Mouse (Mus musculus) liver, adult 2 months (tissue): ENCODE data around the gene Iqck. TPM values are rescaled to one million over a fixed set of nuclear protein-coding genes. Genes with fewer than 3 reads are reported as not detected.

Source experiments
- DNase-seq: peaks from one replicate; pipeline ENCODE4 v3.0.0-alpha.2; 2011; ENCODE audit warnings: low read depth, low spot score; ENCODE audit errors: extremely low read depth
- H3K27ac ChIP-seq: fragments of 200-500 bp; replicated peaks from 2 replicates; pipeline ENCODE4 v1.5.1; 2012; ENCODE audit warnings: low read depth, mild to moderate bottlenecking, control low read depth, inconsistent platforms, low read length; ENCODE audit not compliant: insufficient read depth
- H3K27me3 ChIP-seq: fragments of 200-500 bp; 2 replicates; pipeline ENCODE4 v1.6.1; 2012; ENCODE audit warnings: mild to moderate bottlenecking, moderate library complexity, low read length, inconsistent platforms; ENCODE audit not compliant: control insufficient read depth, insufficient read depth
- H3K36me3 ChIP-seq: fragments of 200-500 bp; 2 replicates; pipeline ENCODE4 v1.6.1; 2012; ENCODE audit warnings: low read length, inconsistent platforms; ENCODE audit not compliant: control insufficient read depth, insufficient read depth
- H3K4me1 ChIP-seq: fragments of 200-500 bp; 2 replicates; pipeline ENCODE4 v1.6.1; 2011; ENCODE audit warnings: low read length; ENCODE audit not compliant: control insufficient read depth, insufficient read depth
- H3K4me3 ChIP-seq: fragments of 200-500 bp; 2 replicates; pipeline ENCODE4 v1.5.1; 2011; ENCODE audit warnings: low read depth, mild to moderate bottlenecking, control low read depth, low read length, moderate library complexity; ENCODE audit not compliant: insufficient read depth
- H3K79me2 ChIP-seq: fragments of 200-500 bp; 2 replicates; pipeline ENCODE4 v1.6.1; 2012; ENCODE audit warnings: inconsistent platforms, mild to moderate bottlenecking, low read length, moderate library complexity; ENCODE audit not compliant: control insufficient read depth, insufficient read depth
- H3K9ac ChIP-seq: fragments of 200-500 bp; 2 replicates; pipeline ENCODE4 v1.6.1; 2012; ENCODE audit warnings: low read depth, mild to moderate bottlenecking, control low read depth, inconsistent platforms, low read length
- CTCF ChIP-seq: fragments of 200-500 bp; IDR thresholded peaks from 2 replicates; pipeline ENCODE4 v1.5.1; 2011; ENCODE audit warnings: low read depth, low read length, control low read depth
- POLR2A ChIP-seq: fragments of 200-500 bp; IDR thresholded peaks from 2 replicates; pipeline ENCODE4 v1.6.1; 2011; ENCODE audit warnings: low read length, control low read depth; ENCODE audit not compliant: insufficient read depth; ENCODE audit errors: extremely low read depth
- WGBS: fragments of 180-500 bp; shearing (Covaris S2); methylation state at CpG from one replicate; pipeline ENCODE4 v1.1.7; 2018; 5-methylcytosine and 5-hydroxymethylcytosine counted together
- polyA plus RNA-seq: library from polyadenylated mRNA; depleted of rRNA; stranded (reverse); fragments of >200 nt; gene quantifications from 2 replicates; pipeline ENCODE4 v1.2.3, GENCODE M21; 2012
- total RNA-seq: library from RNA; depleted of rRNA; stranded (reverse); fragments of >200 nt; gene quantifications from 2 replicates; pipeline ENCODE4 v1.2.3, GENCODE M21; 2014

The Iqck gene
- total and polyA plus RNA-seq, 2 experiments: 0.07 to 0.09 TPM

GRCm38 (mm10) chr7:118846329-118846728 lies 9.2 kb upstream of the Iqck start:
- DNase-seq: peak; percentile 29
- no peaks in the 10 kb centered on the region for H3K4me1 ChIP-seq
- no peak overlapping the region for H3K4me3 ChIP-seq
- no peaks in the 10 kb centered on the region for H3K79me2 ChIP-seq
- no peak overlapping the region for H3K9ac ChIP-seq
- peaks cover 42% of the 10 kb centered on the region for H3K36me3 ChIP-seq
- H3K27ac ChIP-seq: no peak overlapping the region
- no peak for TF ChIP-seq CTCF
- TF ChIP-seq POLR2A: no peak
- no peaks in the 10 kb centered on the region for H3K27me3 ChIP-seq
- 71% methylated on average over 4 of the region's 4 CpGs for WGBS

GRCm38 (mm10) chr7:118848796-118849195 lies 6.8 kb upstream of the Iqck start:
- no peak for TF ChIP-seq POLR2A
- TF ChIP-seq CTCF: no peak
- Histone ChIP-seq H3K27me3 (no peaks in the 10 kb centered on the region), H3K4me3 (no peak overlapping the region), H3K36me3 (peaks cover 34% of the 10 kb centered on the region), H3K4me1 (peaks cover 2% of the 10 kb centered on the region; the same call in 1 of the 2 replicates), H3K9ac (no peak overlapping the region), H3K27ac (no peak overlapping the region), H3K79me2 (no peaks in the 10 kb centered on the region)
- WGBS: 65% methylated on average over 10 of the region's 10 CpGs
- DNase-seq: no peak

- WGBS: 87% methylated on average over 5 of the region's 5 CpGs
- H3K27me3 ChIP-seq: no peaks in the 10 kb centered on the region
- no peak overlapping the region for H3K27ac ChIP-seq
- H3K4me3 ChIP-seq: no peak overlapping the region
- DNase-seq: no peak
- TF ChIP-seq POLR2A: no peak
- no peak for TF ChIP-seq CTCF
- no peaks in the 10 kb centered on the region for H3K79me2 ChIP-seq
- H3K36me3 ChIP-seq: peaks cover 27% of the 10 kb centered on the region
- no peak overlapping the region for H3K9ac ChIP-seq
- H3K4me1 ChIP-seq: peaks cover 6% of the 10 kb centered on the region
Observed at GRCm38 (mm10) chr7:118849543-118850250, 5.9 kb upstream of the Iqck start.

GRCm38 (mm10) chr7:118850676-118851290 lies 4.8 kb upstream of the Iqck start:
- Histone ChIP-seq H3K9ac (no peak overlapping the region), H3K4me3 (no peak overlapping the region), H3K36me3 (peaks cover 18% of the 10 kb centered on the region), H3K27ac (no peak overlapping the region), H3K79me2 (no peaks in the 10 kb centered on the region), H3K4me1 (peaks cover 6% of the 10 kb centered on the region), H3K27me3 (no peaks in the 10 kb centered on the region)
- WGBS: 52% methylated on average over 9 of the region's 9 CpGs
- DNase-seq: no peak
- TF ChIP-seq CTCF (no peak), POLR2A (no peak)

- TF ChIP-seq CTCF (no peak), POLR2A (no peak)
- H3K4me1 ChIP-seq: peaks cover 11% of the 10 kb centered on the region
- no peak overlapping the region for H3K4me3 ChIP-seq
- WGBS: 69% methylated on average over 7 of the region's 7 CpGs
- no peak overlapping the region for H3K27ac ChIP-seq
- no peaks in the 10 kb centered on the region for H3K79me2 ChIP-seq
- H3K9ac ChIP-seq: no peak overlapping the region
- no peaks in the 10 kb centered on the region for H3K27me3 ChIP-seq
- H3K36me3 ChIP-seq: peaks cover 13% of the 10 kb centered on the region; the same call in 1 of the 2 replicates
- DNase-seq: no peak
Observed at GRCm38 (mm10) chr7:118851571-118851970, 4.0 kb upstream of the Iqck start.

- Histone ChIP-seq H3K27me3 (no peaks in the 10 kb centered on the region), H3K4me3 (no peak overlapping the region), H3K9ac (no peak overlapping the region), H3K79me2 (no peaks in the 10 kb centered on the region), H3K27ac (0 out of 2 replicates have a peak overlapping the region, but pooled peaks have one; percentile 16), H3K36me3 (peaks cover 7% of the 10 kb centered on the region; the same call in 1 of the 2 replicates), H3K4me1 (peaks cover 11% of the 10 kb centered on the region)
- 71% methylated on average over 4 of the region's 4 CpGs for WGBS
- TF ChIP-seq CTCF: no peak
- TF ChIP-seq POLR2A: no peak
- DNase-seq: no peak
Observed at GRCm38 (mm10) chr7:118852611-118853010, 2.9 kb upstream of the Iqck start.
